Mouse (Mus musculus): ENCODE data around the gene Cpt2. TPM values are rescaled to one million over a fixed set of nuclear protein-coding genes. Genes with fewer than 3 reads are reported as not detected.

Gene Cpt2
- total RNA-seq (2021): 1 to 10 TPM; 4.8 to 5.9 TPM

- DNase-seq: peak; percentile 94
- intact Hi-C loops (cut with DNase I): no loop called here
Observed at GRCm38 (mm10) chr4:107923145-107923802, at the start of gene Cpt2. Gene Cpt2, minus strand, starts transcription at chr4:107923610.

- intact Hi-C loops (cut with DNase I): no loop called here
- no peak for DNase-seq
Observed at GRCm38 (mm10) chr4:107971162-107971561, 47.8 kb upstream of the Cpt2 start.

GRCm38 (mm10) chr4:107969781-107970180, 46.4 kb upstream of the Cpt2 start:
- intact Hi-C loops (cut with DNase I): no loop called here
- no peak for DNase-seq

GRCm38 (mm10) chr4:107967966-107968682, 44.7 kb upstream of the Cpt2 start, which contains the start of gene Slc1a7:
Gene Slc1a7, plus strand, starts transcription at chr4:107968332.
- DNase-seq: no peak
- intact Hi-C loops (cut with DNase I): no loop called here

- intact Hi-C loops (cut with DNase I): no loop called here
- no peak for DNase-seq
Observed at GRCm38 (mm10) chr4:107966416-107967109, 43.2 kb upstream of the Cpt2 start.

- no peak for DNase-seq
- intact Hi-C loops (cut with DNase I): no loop called here
Observed at GRCm38 (mm10) chr4:107962792-107963191, 39.4 kb upstream of the Cpt2 start.

GRCm38 (mm10) chr4:107962044-107962732, 38.8 kb upstream of the Cpt2 start:
- peak; percentile 64 for DNase-seq
- intact Hi-C loops (cut with DNase I): no loop called here

- no peak for DNase-seq
- intact Hi-C loops (cut with DNase I): no loop called here
Observed at GRCm38 (mm10) chr4:107958487-107958886, 35.1 kb upstream of the Cpt2 start.

GRCm38 (mm10) chr4:107955691-107956090, 32.3 kb upstream of the Cpt2 start:
- DNase-seq: no peak
- intact Hi-C loops (cut with DNase I): no loop called here

- intact Hi-C loops (cut with DNase I): no loop called here
- DNase-seq: no peak
Observed at GRCm38 (mm10) chr4:107952845-107953244, 29.4 kb upstream of the Cpt2 start.

GRCm38 (mm10) chr4:107949918-107950317, 26.5 kb upstream of the Cpt2 start:
- DNase-seq: no peak
- intact Hi-C loops (cut with DNase I): loop anchor here (10.0 kb wide), 1 partner anchor 125 kb away; no protein-coding TSS in a partner anchor

- intact Hi-C loops (cut with DNase I): loop anchor here (10.0 kb wide), 1 partner anchor 131 kb away; no protein-coding TSS in a partner anchor
- DNase-seq: peak; percentile 69
Observed at GRCm38 (mm10) chr4:107944141-107944540, 20.7 kb upstream of the Cpt2 start.

- intact Hi-C loops (cut with DNase I): loop anchor here (10.0 kb wide), 1 partner anchor 132 kb away; no protein-coding TSS in a partner anchor
- DNase-seq: no peak
Observed at GRCm38 (mm10) chr4:107942741-107943140, 19.3 kb upstream of the Cpt2 start.

GRCm38 (mm10) chr4:107938124-107938523, 14.7 kb upstream of the Cpt2 start:
- intact Hi-C loops (cut with DNase I): no loop called here
- peak; percentile 29 for DNase-seq

GRCm38 (mm10) chr4:107937338-107937737, 13.9 kb upstream of the Cpt2 start:
- intact Hi-C loops (cut with DNase I): no loop called here
- peak; percentile 88 for DNase-seq

GRCm38 (mm10) chr4:107935254-107935653, 11.8 kb upstream of the Cpt2 start:
- intact Hi-C loops (cut with DNase I): no loop called here
- DNase-seq: no peak

GRCm38 (mm10) chr4:107933239-107933638, 9.8 kb upstream of the Cpt2 start:
- no peak for DNase-seq
- intact Hi-C loops (cut with DNase I): no loop called here

GRCm38 (mm10) chr4:107931453-107931852, 8.0 kb upstream of the Cpt2 start:
- intact Hi-C loops (cut with DNase I): no loop called here
- no peak for DNase-seq

GRCm38 (mm10) chr4:107928726-107929125, 5.3 kb upstream of the Cpt2 start:
- intact Hi-C loops (cut with DNase I): no loop called here
- no peak for DNase-seq

- DNase-seq: no peak
- intact Hi-C loops (cut with DNase I): no loop called here
Observed at GRCm38 (mm10) chr4:107928269-107928668, 4.9 kb upstream of the Cpt2 start.

- intact Hi-C loops (cut with DNase I): no loop called here
- no peak for DNase-seq
Observed at GRCm38 (mm10) chr4:107923803-107924194, 389 bp upstream of the Cpt2 start.

Data from left cerebral cortex, postnatal 4 days (tissue).